Mouse (Mus musculus) gastrocnemius, adult 8-10 months (tissue): ENCODE results near the gene Tlk1. TPM values are rescaled to one million over a fixed set of nuclear protein-coding genes. Genes with fewer than 3 reads are reported as not detected.

ENCODE experiments used
- DNase-seq, 2 experiments: peaks; one replicate each; pipeline ENCODE4 v3.0.0; 2022; ENCODE audit warnings: low spot score in 2 of 2
- total RNA-seq, 4 experiments: library from RNA; stranded (reverse); gene quantifications; 2 replicates each; pipeline ENCODE4 v1.2.4; 2022

The Tlk1 gene
- total RNA-seq, 4 experiments from 2014 or later = 37.8 to 44.5 (median 40.8) TPM

GRCm38 (mm10) chr2:70793276-70793675 lies 32.3 kb downstream of the Tlk1 start:
- DNase-seq = no peak

GRCm38 (mm10) chr2:70790246-70790645 lies 35.3 kb downstream of the Tlk1 start:
- DNase-seq = no peak

- DNase-seq = no peak
Observed at GRCm38 (mm10) chr2:70789331-70789730, 36.2 kb downstream of the Tlk1 start.

- DNase-seq = no peak
Observed at GRCm38 (mm10) chr2:70784447-70784846, 41.1 kb downstream of the Tlk1 start.

- no peak for DNase-seq
Observed at GRCm38 (mm10) chr2:70783504-70783903, 42.0 kb downstream of the Tlk1 start.

GRCm38 (mm10) chr2:70779634-70780033 lies 45.9 kb downstream of the Tlk1 start:
- DNase-seq = no peak

GRCm38 (mm10) chr2:70776744-70777143 lies 48.8 kb downstream of the Tlk1 start:
- DNase-seq = no peak

- no peak for DNase-seq
Observed at GRCm38 (mm10) chr2:70764734-70765133, 60.8 kb downstream of the Tlk1 start.

GRCm38 (mm10) chr2:70762741-70763140 lies 62.8 kb downstream of the Tlk1 start:
- DNase-seq = no peak

- no peak for DNase-seq
Observed at GRCm38 (mm10) chr2:70752149-70752548, 73.4 kb downstream of the Tlk1 start.

GRCm38 (mm10) chr2:70751655-70752054 lies 73.9 kb downstream of the Tlk1 start:
- no peak for DNase-seq

GRCm38 (mm10) chr2:70742588-70742987 lies 82.9 kb downstream of the Tlk1 start:
- no peak for DNase-seq

GRCm38 (mm10) chr2:70741901-70742300 lies 83.6 kb downstream of the Tlk1 start:
- no peak for DNase-seq

- no peak for DNase-seq
Observed at GRCm38 (mm10) chr2:70736008-70736407, 89.5 kb downstream of the Tlk1 start.

- DNase-seq = no peak
Observed at GRCm38 (mm10) chr2:70735534-70735933, 90.0 kb downstream of the Tlk1 start.

GRCm38 (mm10) chr2:70727089-70727488 lies 98.4 kb downstream of the Tlk1 start:
- no peak for DNase-seq

- no peak for DNase-seq
Observed at GRCm38 (mm10) chr2:70723610-70724243, 101.8 kb downstream of the Tlk1 start.

- DNase-seq = no peak
Observed at GRCm38 (mm10) chr2:70710878-70711277, 114.7 kb downstream of the Tlk1 start.

- no peak for DNase-seq
Observed at GRCm38 (mm10) chr2:70710236-70710635, 115.3 kb downstream of the Tlk1 start.

- DNase-seq = no peak
Observed at GRCm38 (mm10) chr2:70708986-70709730, 116.4 kb downstream of the Tlk1 start.

- DNase-seq = no peak
Observed at GRCm38 (mm10) chr2:70702403-70702802, 123.1 kb downstream of the Tlk1 start.

- DNase-seq = no peak
Observed at GRCm38 (mm10) chr2:70701571-70701970, 124.0 kb downstream of the Tlk1 start.

- DNase-seq = no peak
Observed at GRCm38 (mm10) chr2:70700851-70701250, 124.7 kb downstream of the Tlk1 start.
